Mouse (Mus musculus) E14TG2a.4 (cell line): Measurements from ENCODE around the gene Asb11.

Source experiments
- CTCF ChIP-seq: conservative IDR thresholded peaks from 2 replicates; pipeline ENCODE4 v1.5.1; 2014; ENCODE audit warnings: low read length
- NANOG ChIP-seq: IDR thresholded peaks from 2 replicates; pipeline ENCODE4 v1.6.1; 2014; ENCODE audit warnings: borderline replicate concordance, low read length, mixed read lengths

- TF ChIP-seq CTCF = no peak
- TF ChIP-seq NANOG = no peak
These were observed 26.2 kb upstream of the Asb11 start for GRCm38 (mm10) chrX:164410562-164410961.
